Mouse (Mus musculus) forelimb bud, embryonic 11.5 days (tissue): ENCODE data around the gene Phc3.
"Not testable (repeated sequence)": the region's sequence is repeated elsewhere in the genome, so short reads cannot be mapped to it uniquely, and the experiment has no call there.

Source experiments
- DNase-seq: peaks from one replicate; pipeline ENCODE4 v3.0.0-alpha.2; 2012; ENCODE audit warnings: low read depth, low spot score

The Phc3 gene

GRCm38 (mm10) chr3:30868625-30869024 lies 100.6 kb downstream of the Phc3 start:
- DNase-seq, result no peak

- no peak for DNase-seq
Observed at GRCm38 (mm10) chr3:30868176-30868575, 101.0 kb downstream of the Phc3 start.

- no peak for DNase-seq
Observed at GRCm38 (mm10) chr3:30864640-30865039, 104.6 kb downstream of the Phc3 start.

GRCm38 (mm10) chr3:30863712-30864435 lies 105.3 kb downstream of the Phc3 start:
- DNase-seq, result no peak

GRCm38 (mm10) chr3:30860705-30861104 lies 108.5 kb downstream of the Phc3 start:
- DNase-seq, result no peak

GRCm38 (mm10) chr3:30859599-30859998 lies 109.6 kb downstream of the Phc3 start:
- DNase-seq, result not testable (repeated sequence)

GRCm38 (mm10) chr3:30855604-30856458 lies 113.4 kb downstream of the Phc3 start, which contains the start of gene Gpr160:
TSS of gene Gpr160 (plus strand) at chr3:30855950.
- peak; percentile 43 for DNase-seq

- DNase-seq, result no peak
Observed at GRCm38 (mm10) chr3:30853596-30853995, 115.6 kb downstream of the Phc3 start.

- no peak for DNase-seq
Observed at GRCm38 (mm10) chr3:30851422-30851821, 117.8 kb downstream of the Phc3 start.
